Mouse (Mus musculus) intestine, postnatal 0 days (tissue): ENCODE measurements around the gene Peli2. TPM values are rescaled to one million over a fixed set of nuclear protein-coding genes. Genes with fewer than 3 reads are reported as not detected.

Source experiments
- ATAC-seq: fragments of 200-750 bp; cut with Nextera tagmentation; 2 replicates; pipeline ENCODE4 v1.8.0; 2017; ENCODE audit warnings: mild to moderate bottlenecking, moderate TSS enrichment, moderate library complexity
- H3K27ac ChIP-seq: fragments of 300-500 bp; sonication (generic); 2 replicates; pipeline ENCODE4 v1.5.1; 2014; ENCODE audit warnings: mild to moderate bottlenecking, low read depth, low read length, moderate library complexity
- H3K27me3 ChIP-seq: fragments of 300-500 bp; sonication (generic); replicated peaks from 2 replicates; pipeline ENCODE4 v1.6.1; 2014; ENCODE audit warnings: low read length, mixed read lengths; ENCODE audit not compliant: control insufficient read depth, insufficient read depth
- H3K36me3 ChIP-seq: fragments of 300-500 bp; sonication (generic); 2 replicates; pipeline ENCODE4 v1.6.1; 2014; ENCODE audit warnings: mild to moderate bottlenecking, moderate library complexity; ENCODE audit not compliant: control insufficient read depth, insufficient read depth
- H3K4me1 ChIP-seq: fragments of 300-500 bp; sonication (generic); replicated peaks from 2 replicates; pipeline ENCODE4 v1.6.1; 2014; ENCODE audit warnings: antibody characterized with exemption, low read length, mixed read lengths; ENCODE audit not compliant: control insufficient read depth, insufficient read depth
- H3K4me2 ChIP-seq: fragments of 300-500 bp; sonication (generic); replicated peaks from 2 replicates; pipeline ENCODE4 v1.6.1; 2014; ENCODE audit warnings: low read depth, mild to moderate bottlenecking, moderate library complexity
- H3K4me3 ChIP-seq: fragments of 300-500 bp; sonication (generic); 2 replicates; pipeline ENCODE4 v1.5.1; 2014; ENCODE audit warnings: low read depth, low read length
- H3K9ac ChIP-seq: fragments of 300-500 bp; sonication (generic); 2 replicates; pipeline ENCODE4 v1.6.1; 2014; ENCODE audit warnings: mild to moderate bottlenecking, low read depth, low read length
- H3K9me3 ChIP-seq: fragments of 300-500 bp; sonication (generic); 2 replicates; pipeline ENCODE4 v1.6.1; 2016; ENCODE audit warnings: mixed run types; ENCODE audit not compliant: control insufficient read depth
- CTCF ChIP-seq: sonication (generic); IDR thresholded peaks from 2 replicates; pipeline ENCODE4 v1.5.1; 2016; ENCODE audit warnings: low read depth, mild to moderate bottlenecking, control low read depth, antibody characterized with exemption, moderate library complexity
- WGBS: fragments of 180-500 bp; shearing (Covaris S2); extraction: QIAGEN DNeasy Blood & Tissue Kit; methylation state at CpG from one replicate; pipeline ENCODE4 v1.1.7; 2014; 5-methylcytosine and 5-hydroxymethylcytosine counted together
- polyA plus RNA-seq: library from polyadenylated mRNA; unstranded; fragments of >200 nt; fragmentation: Nextera tagmentation; extraction: Ambion mirVana; gene quantifications from 2 replicates; pipeline ENCODE4 v1.2.1, GENCODE M21; 2015

Gene Peli2
- polyA plus RNA-seq, 1 experiment from 2014 or later = 2.0 TPM

- ATAC-seq = no peak
Measured at GRCm38 (mm10) chr14:48202096-48203036, 81.7 kb downstream of the Peli2 start.

GRCm38 (mm10) chr14:48205044-48205443 is 84.4 kb downstream of the Peli2 start:
- Histone ChIP-seq H3K27me3 (no peaks in the 10 kb centered on the region), H3K9ac (no peak overlapping the region), H3K4me3 (no peak overlapping the region), H3K4me2 (peak overlapping the region; percentile 47; the same call in 1 of the 2 replicates), H3K27ac (no peak overlapping the region), H3K9me3 (no peaks in the 10 kb centered on the region), H3K36me3 (no peaks in the 10 kb centered on the region), H3K4me1 (0 out of 2 replicates have a peak, but pooled peaks cover 2% of the 10 kb centered on the region)
- ATAC-seq = no peak
- WGBS = 81% methylated on average over 10 of the region's 10 CpGs
- no peak for TF ChIP-seq CTCF

More at GRCm38 (mm10) chr14:48202096-48203036, 81.7 kb downstream of the Peli2 start:
- Histone ChIP-seq H3K4me1 (peaks cover 6% of the 10 kb centered on the region; the same call in 1 of the 2 replicates), H3K4me3 (no peak overlapping the region), H3K27me3 (no peaks in the 10 kb centered on the region), H3K9ac (no peak overlapping the region), H3K27ac (no peak overlapping the region), H3K36me3 (no peaks in the 10 kb centered on the region), H3K4me2 (no peak overlapping the region), H3K9me3 (no peaks in the 10 kb centered on the region)
- TF ChIP-seq CTCF = no peak
- 78% methylated on average over 17 of the region's 17 CpGs for WGBS

GRCm38 (mm10) chr14:48205635-48206034 is 85.0 kb downstream of the Peli2 start:
- Histone ChIP-seq H3K27me3 (no peaks in the 10 kb centered on the region), H3K4me2 (peak overlapping the region; percentile 47), H3K27ac (no peak overlapping the region), H3K4me1 (0 out of 2 replicates have a peak, but pooled peaks cover 2% of the 10 kb centered on the region), H3K9ac (no peak overlapping the region), H3K36me3 (no peaks in the 10 kb centered on the region), H3K9me3 (no peaks in the 10 kb centered on the region), H3K4me3 (no peak overlapping the region)
- peak; percentile 49; the same call in 1 of the 2 replicates for ATAC-seq
- TF ChIP-seq CTCF = no peak
- WGBS = 33% methylated on average over 11 of the region's 11 CpGs

- H3K9me3 ChIP-seq = no peaks in the 10 kb centered on the region
- 9% methylated on average over 15 of the region's 15 CpGs for WGBS
- no peak overlapping the region for H3K4me3 ChIP-seq
- no peaks in the 10 kb centered on the region for H3K27me3 ChIP-seq
- H3K4me1 ChIP-seq = 0 out of 2 replicates have a peak, but pooled peaks cover 2% of the 10 kb centered on the region
- H3K27ac ChIP-seq = no peak overlapping the region
- no peaks in the 10 kb centered on the region for H3K36me3 ChIP-seq
- peak; percentile 84 for ATAC-seq
- TF ChIP-seq CTCF = no peak
- no peak overlapping the region for H3K9ac ChIP-seq
- H3K4me2 ChIP-seq = peak overlapping the region; percentile 49
Measured at GRCm38 (mm10) chr14:48207119-48207518, 86.5 kb downstream of the Peli2 start.

- Histone ChIP-seq H3K27ac (no peak overlapping the region), H3K4me3 (no peak overlapping the region), H3K4me1 (0 out of 2 replicates have a peak, but pooled peaks cover 2% of the 10 kb centered on the region), H3K9me3 (no peaks in the 10 kb centered on the region), H3K4me2 (no peak overlapping the region), H3K36me3 (no peaks in the 10 kb centered on the region), H3K9ac (no peak overlapping the region), H3K27me3 (no peaks in the 10 kb centered on the region)
- TF ChIP-seq CTCF = no peak
- ATAC-seq = no peak
- 74% methylated on average over 12 of the region's 12 CpGs for whole genome bisulfite sequencing
Measured at GRCm38 (mm10) chr14:48207746-48208640, 87.4 kb downstream of the Peli2 start.

DNA sequence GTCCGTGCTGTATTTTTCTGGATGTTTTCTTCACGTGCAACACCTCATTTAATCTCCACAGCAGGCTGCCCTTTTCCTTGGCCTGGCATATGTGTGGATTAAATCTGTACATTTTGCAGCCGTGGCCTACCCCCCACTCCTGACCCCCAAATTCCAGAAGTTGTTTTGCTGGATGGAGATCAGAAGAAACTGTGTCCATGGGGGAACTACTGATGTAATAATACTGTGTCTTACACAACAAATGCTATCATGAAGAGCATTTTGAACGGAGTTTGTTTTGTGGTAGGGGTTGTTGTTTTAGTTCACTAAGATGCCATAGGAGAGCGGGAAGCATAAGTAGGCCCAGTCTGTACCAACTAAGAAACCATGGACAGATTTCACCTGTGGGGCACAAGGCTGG is 88.8 kb downstream of the Peli2 start:
- H3K4me3 ChIP-seq = no peak overlapping the region
- H3K36me3 ChIP-seq = no peaks in the 10 kb centered on the region
- H3K27ac ChIP-seq = no peak overlapping the region
- H3K27me3 ChIP-seq = no peaks in the 10 kb centered on the region
- no peak overlapping the region for H3K4me2 ChIP-seq
- ATAC-seq = no peak
- H3K9ac ChIP-seq = no peak overlapping the region
- no peak for TF ChIP-seq CTCF
- H3K4me1 ChIP-seq = 0 out of 2 replicates have a peak, but pooled peaks cover 2% of the 10 kb centered on the region
- H3K9me3 ChIP-seq = no peaks in the 10 kb centered on the region
- 91% methylated on average over 5 of the region's 5 CpGs for WGBS
